Comparison of ENCODE assay signal across 8 mouse cellular contexts in genomic region chr11:77825853-77826252, GRCm38 (mm10). TPM values are rescaled to one million over a fixed set of nuclear protein-coding genes. Genes with fewer than 3 reads are reported as not detected.
DNase-seq lines count a peak whose midpoint lies in the region; ATAC-seq and TF ChIP-seq lines count a peak whose summit lies in the region.
"Had no signal": no experiment of that assay in that cellular context is flagged by ENCODE, and none has a peak within 500 bp of the region (broad histone marks: within the 10 kb centered on the region; RNA-seq: fewer than 3 reads in every experiment).

No protein-coding gene starts in this region.

- H3K4me1 ChIP-seq in bone marrow macrophage, adult 2 months (ENCODE audit: control insufficient read depth, insufficient read depth, low read length), result no peaks in the 10 kb centered on the region
- H3K4me1 ChIP-seq in forebrain, embryonic 12.5 days, result peaks cover 46% of the 10 kb centered on the region
- peaks cover 2% of the 10 kb centered on the region; the same call in 1 of the 2 replicates for H3K4me1 ChIP-seq in hindbrain, embryonic 11.5 days (replicated peaks; ENCODE audit: control insufficient read depth, insufficient read depth, low read length)
- peaks cover 11% of the 10 kb centered on the region; the same call in 1 of the 2 replicates for H3K4me1 ChIP-seq in midbrain, embryonic 11.5 days (ENCODE audit: control insufficient read depth, insufficient read depth, low read length)
- no peaks in the 10 kb centered on the region for H3K4me1 ChIP-seq in spleen, adult 2 months (ENCODE audit: control insufficient read depth, insufficient read depth, insufficient read length)

- H3K4me3 ChIP-seq in bone marrow macrophage, adult 2 months (ENCODE audit: insufficient read depth, low read length), result no peak overlapping the region
- no peak overlapping the region for H3K4me3 ChIP-seq in forebrain, embryonic 12.5 days (replicated peaks)
- H3K4me3 ChIP-seq in hindbrain, embryonic 11.5 days (ENCODE audit: low read depth, low read length), result no peak overlapping the region
- H3K4me3 ChIP-seq in midbrain, embryonic 11.5 days (ENCODE audit: low read depth, low read length), result no peak overlapping the region
- no peak overlapping the region for H3K4me3 ChIP-seq in spleen, adult 2 months (ENCODE audit: extremely low read depth, insufficient read depth, insufficient read length)
- H3K4me3 ChIP-seq: limb, embryonic 13.5 days had no signal

- no peak for ATAC-seq in forebrain, embryonic 12.5 days (ENCODE audit: low FRiP score)
- no peak for ATAC-seq in hindbrain, embryonic 11.5 days (ENCODE audit: low FRiP score)
- ATAC-seq in midbrain, embryonic 11.5 days (ENCODE audit: low FRiP score), result peak; percentile 8; the same call in 1 of the 2 replicates

- no peaks in the 10 kb centered on the region for H3K9me3 ChIP-seq in forebrain, embryonic 12.5 days
- no peaks in the 10 kb centered on the region for H3K9me3 ChIP-seq in hindbrain, embryonic 11.5 days (ENCODE audit: control insufficient read depth, low read length)
- H3K9me3 ChIP-seq in midbrain, embryonic 11.5 days (ENCODE audit: control insufficient read depth, low read length), result no peaks in the 10 kb centered on the region
- H3K9me3 ChIP-seq: limb, embryonic 13.5 days had no signal

- H3K27me3 ChIP-seq in forebrain, embryonic 12.5 days, result peaks cover 39% of the 10 kb centered on the region
- no peaks in the 10 kb centered on the region; the same call in none of the 2 replicates for H3K27me3 ChIP-seq in hindbrain, embryonic 11.5 days (ENCODE audit: control insufficient read depth, insufficient read depth, low read length)
- H3K27me3 ChIP-seq in midbrain, embryonic 11.5 days (ENCODE audit: control insufficient read depth, insufficient read depth, low read length), result peaks cover 2% of the 10 kb centered on the region
- H3K27me3 ChIP-seq in spleen, adult 2 months (ENCODE audit: control insufficient read depth, insufficient read depth, low read length), result no peaks in the 10 kb centered on the region
- H3K27me3 ChIP-seq: limb, embryonic 13.5 days had no signal

- DNase-seq in Muller cell, postnatal 12 days (ENCODE audit: inconsistent ontology term), result peak; percentile 55
- DNase-seq in hindbrain, embryonic 11.5 days (ENCODE audit: low spot score), result peak; percentile 78
- peak; percentile 65 for DNase-seq in left cerebral cortex, adult 11 months (ENCODE audit: low spot score)
- DNase-seq in midbrain, embryonic 11.5 days (ENCODE audit: low spot score, missing footprints), result peak; percentile 91
- DNase-seq in spleen, adult 2 months (ENCODE audit: low read depth in 1 of 2, low spot score in 2 of 2), result peak; percentile 15 to 50

- no peak overlapping the region for H3K9ac ChIP-seq in forebrain, embryonic 12.5 days
- H3K9ac ChIP-seq in hindbrain, embryonic 11.5 days (ENCODE audit: low read depth, low read length), result no peak overlapping the region
- H3K9ac ChIP-seq in midbrain, embryonic 11.5 days (ENCODE audit: low read length), result no peak overlapping the region
- H3K9ac ChIP-seq: limb, embryonic 13.5 days had no signal

- 1% methylated on average over 5 of the region's 5 CpGs for WGBS in forebrain, embryonic 12.5 days
- WGBS in hindbrain, embryonic 11.5 days, result 3% methylated on average over 5 of the region's 5 CpGs
- 2% methylated on average over 5 of the region's 5 CpGs for WGBS in midbrain, embryonic 11.5 days
- 26% methylated on average over 5 of the region's 5 CpGs for WGBS in spleen, adult 2 months

- peaks cover 56% of the 10 kb centered on the region for H3K36me3 ChIP-seq in forebrain, embryonic 12.5 days (replicated peaks)
- no peaks in the 10 kb centered on the region; the same call in 1 of the 2 replicates for H3K36me3 ChIP-seq in hindbrain, embryonic 11.5 days (ENCODE audit: control insufficient read depth, insufficient read depth, low read length)
- peaks cover 8% of the 10 kb centered on the region; the same call in 1 of the 2 replicates for H3K36me3 ChIP-seq in midbrain, embryonic 11.5 days (ENCODE audit: control insufficient read depth, insufficient read depth, low read length)
- H3K36me3 ChIP-seq in spleen, adult 2 months (ENCODE audit: control insufficient read depth, insufficient read depth, low read length), result peaks cover 47% of the 10 kb centered on the region

- no peak overlapping the region for H3K4me2 ChIP-seq in forebrain, embryonic 12.5 days
- H3K4me2 ChIP-seq in hindbrain, embryonic 11.5 days (replicated peaks; ENCODE audit: low read depth, low read length), result no peak overlapping the region
- H3K4me2 ChIP-seq in midbrain, embryonic 11.5 days, result no peak overlapping the region
- H3K4me2 ChIP-seq: limb, embryonic 13.5 days had no signal

- TF ChIP-seq POLR2A in bone marrow macrophage, adult 2 months (IDR thresholded peaks at IDR 0.05; ENCODE audit: borderline replicate concordance, low read depth, low read length), result no peak
- no peak for TF ChIP-seq POLR2A in spleen, adult 2 months (IDR thresholded peaks at IDR 0.05; ENCODE audit: low read depth, low read length)

- peak; percentile 47 for TF ChIP-seq CTCF in bone marrow macrophage, adult 2 months (IDR thresholded peaks at IDR 0.05; ENCODE audit: low read depth, low read length)
- peak; percentile 82; the same call in 1 of the 2 replicates for TF ChIP-seq CTCF in spleen, adult 2 months (IDR thresholded peaks at IDR 0.05; ENCODE audit: extremely low read depth, insufficient read depth, insufficient read length, insufficient replicate concordance)

- H3K27ac ChIP-seq in bone marrow macrophage, adult 2 months (ENCODE audit: insufficient read depth, low read depth, low read length), result no peak overlapping the region
- H3K27ac ChIP-seq in forebrain, embryonic 12.5 days, result 0 out of 2 replicates have a peak overlapping the region, but pooled peaks have one; percentile 6
- no peak overlapping the region for H3K27ac ChIP-seq in hindbrain, embryonic 11.5 days (ENCODE audit: low read depth, low read length)
- no peak overlapping the region for H3K27ac ChIP-seq in midbrain, embryonic 11.5 days (ENCODE audit: low read depth, low read length)
- H3K27ac ChIP-seq in spleen, adult 2 months (ENCODE audit: insufficient read depth, low read length), result no peak overlapping the region
- H3K27ac ChIP-seq: limb, embryonic 13.5 days had no signal

RNA-seq across cellular contexts. Expression of gene Gm10277, which starts 38.3 kb away (rescaled TPM):
- not detected in 2 replicates for polyA plus RNA-seq in bone marrow macrophage, adult 2 months (2012; ENCODE audit: insufficient read depth, insufficient read length, missing spikeins)
- polyA plus RNA-seq in forebrain, embryonic 12.5 days (2016; fragmentation: Nextera tagmentation; extraction: Ambion mirVana), result 2.1 and 2.9 TPM in 2 replicates
- polyA plus RNA-seq in hindbrain, embryonic 11.5 days (2014; fragmentation: Nextera tagmentation; extraction: Ambion mirVana), result 0.74 and 0.96 TPM in 2 replicates
- 0.65 and 0.79 TPM in 2 replicates for polyA plus RNA-seq in midbrain, embryonic 11.5 days (2014; fragmentation: Nextera tagmentation; extraction: Ambion mirVana)
- polyA plus RNA-seq in spleen, adult 2 months (2012; rRNA removed), result not detected in 2 replicates

Comparison
In these comparisons a context has a peak if more than half of its experiments do, and no peak if none do; other contexts are left out.
1. DNase-seq: peak in every context shown above with its lines; median percentile 91 in midbrain, embryonic 11.5 days; 78 in hindbrain, embryonic 11.5 days; 65 in left cerebral cortex, adult 11 months; 55 in Muller cell, postnatal 12 days; 32 in spleen, adult 2 months.